Mouse (Mus musculus) v-Abl transformed pro-B cells (cell line): ENCODE data around the gene Myl6b.

Experiments used
- in situ Hi-C, 2 experiments: fragments of 400-800 bp; cut with MboI; formaldehyde crosslinking; loops; one replicate each; pipeline ENCODE4 v1.15.1; 2025; ENCODE audit not compliant: unreplicated experiment in 2 of 2

The Myl6b gene

GRCm38 (mm10) chr10:128495903-128496302 is 2.6 kb downstream of the Myl6b start:
- in situ Hi-C loops = no loop called here

DNA sequence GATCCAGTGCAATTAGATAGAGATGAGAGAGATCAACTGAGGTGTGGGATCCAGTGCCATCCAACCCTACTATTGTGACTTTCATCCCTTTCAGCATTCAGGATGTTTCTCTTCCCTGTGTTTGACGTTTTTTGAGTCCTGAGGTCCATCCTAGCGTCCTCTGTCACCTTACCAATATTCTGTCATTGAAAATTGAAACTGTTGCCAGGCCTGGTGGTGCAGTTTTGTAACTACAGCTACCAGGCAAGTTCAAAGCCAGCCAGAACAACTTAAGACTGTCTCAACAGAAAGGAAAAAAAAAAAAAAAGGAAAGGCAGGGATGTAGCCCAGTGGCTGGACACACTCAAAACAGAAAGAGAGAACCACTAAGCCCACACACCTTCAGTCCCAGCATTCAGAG is 3.2 kb downstream of the Myl6b start:
- in situ Hi-C loops = no loop called here

GRCm38 (mm10) chr10:128494667-128495245 is 3.7 kb downstream of the Myl6b start:
- in situ Hi-C loops = loop anchor here (5.0 kb wide), 2 partner anchors 33 to 43 kb away; partner anchors contain the start of gene Esyt1 (in 1 of the 2)

DNA sequence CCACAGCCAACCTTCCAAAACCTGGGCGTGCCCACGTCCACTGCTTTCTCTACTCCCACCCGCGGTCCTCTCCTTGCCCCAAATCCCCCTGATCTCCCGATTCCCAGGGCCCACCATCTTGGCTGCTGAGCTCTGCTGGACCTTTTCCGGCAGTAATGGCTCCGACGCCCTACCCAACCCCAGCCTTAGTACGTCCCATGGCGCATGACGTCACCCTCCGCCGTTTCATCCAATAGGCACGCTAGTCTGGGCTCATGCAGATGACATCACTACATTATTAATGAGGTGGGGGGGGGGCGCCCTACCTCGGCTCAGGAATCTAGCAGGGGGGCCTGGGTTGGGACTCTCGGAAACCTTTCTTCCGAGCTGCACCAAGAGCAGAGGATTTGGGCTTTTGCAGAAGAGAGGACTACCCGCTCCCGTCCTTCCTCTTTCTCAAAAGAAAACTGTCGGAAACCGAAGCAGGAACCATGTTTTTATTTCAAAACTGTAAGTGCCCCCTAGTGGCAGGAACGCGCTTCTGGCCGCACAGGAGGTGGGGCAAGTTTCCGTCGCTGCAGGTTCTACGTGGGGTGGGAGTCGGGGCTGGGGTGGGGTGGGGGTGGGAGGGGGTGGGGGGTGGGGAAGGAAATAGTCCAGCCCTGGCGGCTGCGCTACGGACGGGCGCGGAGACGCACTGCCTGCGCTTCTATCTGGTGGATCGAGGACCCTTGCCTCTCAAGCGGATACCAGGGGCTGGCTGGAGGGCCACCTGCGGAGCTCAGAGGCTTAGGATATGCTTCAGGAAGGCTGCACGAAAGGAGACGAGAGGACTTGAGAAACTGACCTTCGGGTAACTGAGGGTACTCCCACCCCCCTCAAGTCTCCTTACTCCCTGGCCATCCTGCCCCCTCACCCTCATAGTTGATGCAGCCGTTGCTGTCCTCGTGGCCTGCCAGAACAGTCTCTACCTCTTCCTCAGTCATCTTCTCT is 4.5 kb downstream of the Myl6b start, which contains the start of gene Myl6:
Gene Myl6 (minus strand): TSS at position 451 of the 972 bp plus-strand sequence.
- in situ Hi-C loops = loop anchor here (5.0 kb wide), 2 partner anchors 33 to 43 kb away; partner anchors contain the start of gene Esyt1 (in 1 of the 2)

DNA sequence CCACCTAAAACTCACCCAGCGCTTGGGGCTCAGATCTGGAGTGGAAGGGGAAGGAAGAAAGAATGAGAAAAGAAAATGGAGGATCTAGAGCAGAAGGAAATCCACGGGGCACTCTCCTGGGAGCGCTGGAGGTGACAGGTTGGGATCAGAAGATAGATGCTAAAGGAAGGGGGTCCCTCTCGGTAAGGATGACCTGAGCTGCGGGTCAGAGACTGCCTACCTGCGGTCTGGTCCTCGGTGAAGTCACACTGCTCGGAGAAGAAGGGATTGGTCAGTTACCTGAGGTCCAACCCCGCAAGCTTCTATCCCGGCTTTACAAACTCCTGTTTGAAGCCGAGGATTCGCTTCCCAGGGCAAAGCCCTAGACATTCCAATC is 5.2 kb downstream of the Myl6b start:
- in situ Hi-C loops = loop anchor here (5.0 kb wide), 2 partner anchors 34 to 44 kb away; partner anchors contain the start of gene Esyt1 (in 1 of the 2)

- in situ Hi-C loops = loop anchor here (5.0 kb wide), 2 partner anchors 35 to 45 kb away; partner anchors contain the start of gene Esyt1 (in 1 of the 2)
Observed at GRCm38 (mm10) chr10:128492633-128493311, 5.7 kb downstream of the Myl6b start.

DNA sequence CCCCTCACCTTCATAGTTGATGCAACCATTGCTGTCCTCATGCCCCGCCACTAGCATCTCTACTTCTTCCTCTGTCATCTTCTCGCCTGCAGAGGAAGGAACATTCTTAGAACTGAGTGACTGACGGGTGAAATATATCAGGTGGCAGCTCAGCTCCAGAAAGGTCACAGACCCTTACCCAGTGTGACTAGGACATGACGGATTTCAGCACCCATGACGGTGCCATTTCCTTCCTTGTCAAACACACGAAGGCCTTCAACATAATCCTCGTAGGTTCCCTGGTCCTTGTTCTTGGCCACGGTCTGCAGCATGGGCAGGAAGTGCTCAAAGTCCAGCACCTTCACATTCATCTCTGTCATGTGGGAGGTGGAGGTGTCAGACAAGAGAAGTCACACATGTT is 6.4 kb downstream of the Myl6b start:
- in situ Hi-C loops = loop anchor here (5.0 kb wide), 2 partner anchors 35 to 45 kb away; partner anchors contain the start of gene Esyt1 (in 1 of the 2)

GRCm38 (mm10) chr10:128491495-128491894 is 7.0 kb downstream of the Myl6b start:
- in situ Hi-C loops = loop anchor here (5.0 kb wide), 2 partner anchors 36 to 46 kb away; partner anchors contain the start of gene Esyt1 (in 1 of the 2)

- in situ Hi-C loops = loop anchor here (5.0 kb wide), 2 partner anchors 36 to 46 kb away; partner anchors contain the start of gene Esyt1 (in 1 of the 2)
Observed at GRCm38 (mm10) chr10:128490912-128491311, 7.6 kb downstream of the Myl6b start.

- in situ Hi-C loops = loop anchor here (5.0 kb wide), 2 partner anchors 37 to 47 kb away; partner anchors contain the start of gene Esyt1 (in 1 of the 2)
Observed at GRCm38 (mm10) chr10:128490232-128490631, 8.3 kb downstream of the Myl6b start.

- in situ Hi-C loops = loop anchor here (5.0 kb wide), 2 partner anchors 38 to 48 kb away; partner anchors contain the start of gene Esyt1 (in 1 of the 2)
Observed at GRCm38 (mm10) chr10:128489785-128490184, 8.7 kb downstream of the Myl6b start.

GRCm38 (mm10) chr10:128489380-128489779 is 9.1 kb downstream of the Myl6b start:
- in situ Hi-C loops = no loop called here

DNA sequence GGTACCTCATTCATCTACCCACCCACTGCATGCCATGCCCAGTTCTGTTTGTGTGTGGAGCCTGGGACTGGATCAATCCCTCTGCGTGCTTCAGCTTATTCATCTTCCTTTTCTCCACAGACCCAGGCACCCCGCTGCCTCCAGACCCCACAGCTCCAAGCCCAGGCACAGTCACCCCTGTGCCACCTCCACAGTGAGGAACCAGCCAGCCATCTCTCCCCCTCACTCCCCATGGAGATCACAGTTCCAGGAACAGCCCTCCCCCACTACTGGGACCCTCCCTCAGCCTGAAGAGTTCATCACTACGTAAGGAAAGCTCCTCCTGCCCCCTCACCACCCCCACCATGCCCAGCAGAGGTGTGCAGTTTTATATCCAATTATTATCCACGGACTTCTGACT is 9.7 kb downstream of the Myl6b start:
- in situ Hi-C loops = no loop called here

DNA sequence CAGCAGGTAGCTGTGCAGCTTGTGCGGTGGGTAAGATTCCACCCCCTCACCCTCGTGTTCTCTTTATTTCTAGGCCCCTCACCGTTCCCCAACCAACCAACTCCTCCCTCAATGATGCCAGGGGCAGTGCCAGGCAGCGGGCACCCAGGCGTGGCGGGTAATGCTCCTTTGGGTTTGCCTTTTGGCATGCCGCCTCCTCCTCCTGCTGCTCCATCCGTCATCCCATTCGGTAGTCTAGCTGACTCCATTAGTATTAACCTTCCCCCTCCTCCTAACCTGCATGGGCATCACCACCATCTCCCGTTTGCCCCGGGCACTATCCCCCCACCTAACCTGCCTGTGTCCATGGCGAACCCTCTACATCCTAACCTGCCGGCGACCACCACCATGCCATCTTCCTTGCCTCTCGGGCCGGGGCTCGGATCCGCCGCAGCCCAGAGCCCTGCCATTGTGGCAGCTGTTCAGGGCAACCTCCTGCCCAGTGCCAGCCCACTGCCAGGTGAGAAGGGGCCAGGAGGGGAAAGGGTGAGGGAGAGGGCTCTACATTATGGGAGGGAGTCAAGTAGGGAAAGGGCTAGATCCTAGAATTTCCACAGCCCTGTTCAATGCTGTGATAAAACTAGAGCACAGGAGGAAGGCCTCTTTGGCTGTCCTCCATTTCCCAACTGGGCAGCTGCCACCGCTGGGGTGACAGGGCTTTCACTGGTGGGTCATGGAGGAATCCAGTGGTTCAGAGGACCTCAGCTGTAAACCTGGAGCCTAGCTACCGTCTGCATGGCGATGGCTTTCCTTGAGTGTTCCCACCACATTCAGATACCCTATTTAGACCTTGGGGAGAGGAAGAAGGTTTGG is 10.4 kb downstream of the Myl6b start:
- in situ Hi-C loops = no loop called here

DNA sequence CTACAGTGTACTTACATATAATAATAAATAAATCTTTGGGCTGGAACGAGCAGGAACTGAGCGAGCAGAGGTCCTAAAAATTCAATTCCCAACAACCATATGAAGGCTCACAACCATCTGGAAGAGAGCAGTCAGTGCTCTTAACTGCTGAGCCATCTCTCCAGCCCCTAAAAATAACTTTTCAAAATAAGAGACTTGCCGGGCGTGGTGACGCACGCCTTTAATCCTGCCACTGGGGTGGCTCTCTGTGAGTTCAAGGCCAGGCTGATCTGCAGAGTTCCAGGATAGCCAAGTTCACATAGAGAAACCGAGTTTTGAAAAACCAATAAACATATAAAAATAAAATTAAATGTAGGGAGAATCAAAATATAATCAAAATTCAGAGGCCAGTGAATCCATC is 12.1 kb downstream of the Myl6b start:
- in situ Hi-C loops = no loop called here

DNA sequence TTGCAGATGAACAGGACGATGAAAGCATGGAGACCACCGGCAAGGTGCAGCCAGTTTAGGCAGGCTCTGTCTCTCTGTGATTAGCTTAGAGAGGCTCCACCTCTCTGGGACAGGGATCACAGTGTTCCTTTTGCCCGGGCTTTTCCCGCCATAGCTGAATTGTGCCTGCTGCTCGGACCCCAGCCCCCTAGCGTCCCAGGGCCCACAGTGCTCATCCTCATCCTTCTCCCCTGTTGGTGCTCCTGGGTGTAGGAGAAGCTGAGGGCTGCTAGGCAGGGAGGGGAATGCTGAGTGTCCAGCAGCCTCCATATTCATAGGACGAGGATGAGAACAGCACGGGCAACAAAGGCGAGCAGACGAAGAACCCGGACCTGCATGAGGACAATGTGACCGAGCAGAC is 24.1 kb downstream of the Myl6b start:
- in situ Hi-C loops = loop anchor here in 1 of 2 experiments (25.0 kb wide), 1 partner anchor 362 kb away; no protein-coding TSS in a partner anchor

- in situ Hi-C loops = loop anchor here (5.0 to 25.0 kb wide), 4 partner anchors 67 to 435 kb away; partner anchors contain the start of genes Esyt1 (in 1 of the 2) and Gdf11 (in 1 of the 2)
Observed at GRCm38 (mm10) chr10:128460270-128460630, 38.2 kb downstream of the Myl6b start.

DNA sequence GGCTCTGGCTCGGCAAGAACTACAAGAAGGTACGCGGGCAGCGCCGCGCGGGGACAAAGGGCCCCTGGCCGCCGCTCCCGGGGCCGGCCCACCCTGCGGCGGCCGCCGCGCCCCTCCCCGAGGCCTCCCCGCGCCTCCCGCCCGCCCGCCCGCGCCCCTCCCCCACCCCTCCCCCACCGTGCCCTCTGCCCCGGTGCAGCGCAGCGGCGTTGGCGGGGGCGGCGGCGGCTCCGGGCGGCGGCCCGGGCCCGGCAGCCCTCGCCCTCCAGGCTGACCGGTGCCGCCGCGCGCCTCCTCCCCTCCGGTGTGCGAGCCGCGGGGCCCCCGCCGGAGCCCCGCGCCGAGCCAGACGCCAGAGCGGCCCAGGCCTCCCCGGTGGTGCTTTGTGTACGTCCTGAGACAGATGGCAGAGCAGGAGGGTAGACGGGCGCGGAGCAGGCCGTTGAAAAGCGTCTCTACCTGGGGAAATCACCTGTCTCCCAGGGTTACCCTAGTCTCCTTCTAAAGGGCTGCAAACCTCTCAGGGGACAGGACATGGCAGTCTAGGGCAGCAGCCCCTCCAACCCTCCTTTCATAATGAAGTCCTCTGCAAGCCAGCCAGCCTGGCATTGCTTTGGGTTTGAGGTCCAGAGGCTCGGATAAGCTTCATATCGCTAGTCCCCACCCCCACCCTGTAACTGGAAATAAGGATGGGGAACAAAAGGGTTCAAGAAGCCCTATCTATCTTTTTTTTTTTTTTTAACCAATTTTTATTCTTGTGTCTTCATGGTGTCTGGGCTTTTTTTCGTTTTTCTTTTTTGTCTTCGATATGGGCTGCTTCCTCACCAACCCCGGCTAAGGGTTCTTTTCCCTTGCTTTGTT is 38.8 kb downstream of the Myl6b start:
- in situ Hi-C loops = loop anchor here (5.0 to 25.0 kb wide), 6 partner anchors 68 to 435 kb away; partner anchors contain the start of genes Coq10a (in 1 of the 2), Esyt1 (in 1 of the 2), Gdf11 (in 1 of the 2) and Spryd4 (in 1 of the 2)
